Mouse (Mus musculus) megakaryocyte, embryonic 14.5 days (primary cell): ENCODE results near the gene Commd8. TPM values are rescaled to one million over a fixed set of nuclear protein-coding genes. Genes with fewer than 3 reads are reported as not detected.
A peak's percentile ranks its signal among the peaks of the same experiment; 100 is the strongest.
"Not testable (repeated sequence)": the region's sequence is repeated elsewhere in the genome, so short reads cannot be mapped to it uniquely, and the experiment has no call there.

Experiments used
- H3K27me3 ChIP-seq: replicated peaks from 2 replicates; pipeline ENCODE3; 2012; ENCODE audit warnings: inconsistent platforms
- H3K36me3 ChIP-seq: replicated peaks from 2 replicates; pipeline ENCODE3; 2012; ENCODE audit warnings: low read length, inconsistent platforms, mixed read lengths
- H3K4me1 ChIP-seq: 2 replicates; pipeline ENCODE4 v1.6.1; 2012; ENCODE audit warnings: inconsistent platforms
- H3K4me3 ChIP-seq: replicated peaks from 2 replicates; pipeline ENCODE3; 2012; ENCODE audit warnings: moderate library complexity, mild to moderate bottlenecking, inconsistent platforms
- H3K9me3 ChIP-seq: 2 replicates; pipeline ENCODE4 v1.6.1; 2012; ENCODE audit warnings: inconsistent platforms
- FLI1 ChIP-seq: IDR thresholded peaks from 2 replicates; pipeline ENCODE4 v1.6.1; 2012; ENCODE audit warnings: low read length, inconsistent platforms, mixed read lengths
- GATA1 ChIP-seq: IDR thresholded peaks from 3 replicates; pipeline ENCODE4 v1.6.1; 2012; ENCODE audit warnings: mixed read lengths, low read length, inconsistent platforms, borderline replicate concordance
- polyA plus RNA-seq: library from polyadenylated mRNA; stranded (reverse); fragments of >175 nt; gene quantifications from 2 replicates; pipeline ENCODE4 v1.2.3, GENCODE M21; 2012; ENCODE audit warnings: low replicate concordance; ENCODE audit not compliant: insufficient read depth

Commd8 gene
- polyA plus RNA-seq, 1 experiment = 5.4 TPM

GRCm38 (mm10) chr5:72172675-72173074 is 4.7 kb upstream of the Commd8 start:
- TF ChIP-seq GATA1 = no peak; the same call in 2 of the 3 replicates
- no peak for TF ChIP-seq FLI1

GRCm38 (mm10) chr5:72170067-72170466 is 2.1 kb upstream of the Commd8 start:
- Histone ChIP-seq H3K4me3 (no peak overlapping the region), H3K27me3 (no peaks in the 10 kb centered on the region), H3K9me3 (no peaks in the 10 kb centered on the region), H3K4me1 (peaks cover 26% of the 10 kb centered on the region), H3K36me3 (peaks cover 13% of the 10 kb centered on the region)
- no peak for TF ChIP-seq GATA1
- TF ChIP-seq FLI1 = no peak

More at GRCm38 (mm10) chr5:72172675-72173074, 4.7 kb upstream of the Commd8 start:
- Histone ChIP-seq H3K27me3 (no peaks in the 10 kb centered on the region), H3K36me3 (no peaks in the 10 kb centered on the region), H3K4me1 (peaks cover 7% of the 10 kb centered on the region; the same call in 1 of the 2 replicates), H3K9me3 (no peaks in the 10 kb centered on the region), H3K4me3 (no peak overlapping the region)

GRCm38 (mm10) chr5:72168285-72168621 is 264 bp upstream of the Commd8 start:
- peaks cover 28% of the 10 kb centered on the region for H3K36me3 ChIP-seq
- H3K4me3 ChIP-seq = peak overlapping the region; percentile 93
- no peaks in the 10 kb centered on the region for H3K27me3 ChIP-seq
- peaks cover 30% of the 10 kb centered on the region for H3K4me1 ChIP-seq
- no peak for TF ChIP-seq GATA1
- no peak for TF ChIP-seq FLI1
- H3K9me3 ChIP-seq = no peaks in the 10 kb centered on the region

GRCm38 (mm10) chr5:72164386-72164785 is 3.6 kb downstream of the Commd8 start:
- no peak for TF ChIP-seq FLI1
- TF ChIP-seq GATA1 = no peak
- H3K9me3 ChIP-seq = no peaks in the 10 kb centered on the region
- peaks cover 54% of the 10 kb centered on the region for H3K4me1 ChIP-seq
- H3K27me3 ChIP-seq = no peaks in the 10 kb centered on the region
- peaks cover 66% of the 10 kb centered on the region for H3K36me3 ChIP-seq
- H3K4me3 ChIP-seq = no peak overlapping the region

- Histone ChIP-seq H3K36me3 (peaks cover 81% of the 10 kb centered on the region), H3K4me3 (no peak overlapping the region), H3K4me1 (peaks cover 54% of the 10 kb centered on the region), H3K27me3 (no peaks in the 10 kb centered on the region), H3K9me3 (no peaks in the 10 kb centered on the region)
- TF ChIP-seq FLI1 = no peak
- TF ChIP-seq GATA1 = no peak
Measured at GRCm38 (mm10) chr5:72162855-72163254, 5.1 kb downstream of the Commd8 start.

GRCm38 (mm10) chr5:72160781-72161485 is 7.1 kb downstream of the Commd8 start:
- H3K4me1 ChIP-seq = peaks cover 38% of the 10 kb centered on the region
- H3K36me3 ChIP-seq = peaks cover 95% of the 10 kb centered on the region
- H3K4me3 ChIP-seq = no peak overlapping the region
- TF ChIP-seq FLI1 (no peak), GATA1 (no peak)
- no peaks in the 10 kb centered on the region for H3K27me3 ChIP-seq
- H3K9me3 ChIP-seq = no peaks in the 10 kb centered on the region

- H3K9me3 ChIP-seq = no peaks in the 10 kb centered on the region
- H3K36me3 ChIP-seq = peaks cover 90% of the 10 kb centered on the region
- TF ChIP-seq FLI1 (no peak), GATA1 (no peak)
- peaks cover 35% of the 10 kb centered on the region for H3K4me1 ChIP-seq
- no peak overlapping the region for H3K4me3 ChIP-seq
- H3K27me3 ChIP-seq = no peaks in the 10 kb centered on the region
Measured at GRCm38 (mm10) chr5:72159537-72159936, 8.5 kb downstream of the Commd8 start.

- no peaks in the 10 kb centered on the region for H3K27me3 ChIP-seq
- H3K4me3 ChIP-seq = no peak overlapping the region
- H3K36me3 ChIP-seq = peaks cover 83% of the 10 kb centered on the region
- TF ChIP-seq GATA1 (no peak), FLI1 (no peak)
- no peaks in the 10 kb centered on the region for H3K9me3 ChIP-seq
- H3K4me1 ChIP-seq = peaks cover 31% of the 10 kb centered on the region
Measured at GRCm38 (mm10) chr5:72158667-72159066, 9.3 kb downstream of the Commd8 start.

GRCm38 (mm10) chr5:72156598-72156997 is 11.4 kb downstream of the Commd8 start:
- Histone ChIP-seq H3K27me3 (no peaks in the 10 kb centered on the region), H3K9me3 (no peaks in the 10 kb centered on the region), H3K4me3 (no peak overlapping the region), H3K36me3 (peaks cover 63% of the 10 kb centered on the region), H3K4me1 (peaks cover 19% of the 10 kb centered on the region)
- TF ChIP-seq FLI1 (no peak), GATA1 (no peak)

GRCm38 (mm10) chr5:72155686-72156085 is 12.3 kb downstream of the Commd8 start:
- H3K27me3 ChIP-seq, H3K4me3 ChIP-seq, H3K9me3 ChIP-seq: not testable (repeated sequence)
- Histone ChIP-seq H3K36me3 (peaks cover 53% of the 10 kb centered on the region), H3K4me1 (peaks cover 10% of the 10 kb centered on the region)

- H3K4me1 ChIP-seq = no peaks in the 10 kb centered on the region
- H3K9me3 ChIP-seq = no peaks in the 10 kb centered on the region
- H3K36me3 ChIP-seq = peaks cover 8% of the 10 kb centered on the region
- H3K27me3 ChIP-seq = no peaks in the 10 kb centered on the region
- TF ChIP-seq FLI1 (no peak), GATA1 (no peak)
- no peak overlapping the region for H3K4me3 ChIP-seq
Measured at GRCm38 (mm10) chr5:72150870-72151269, 17.1 kb downstream of the Commd8 start.
